Mouse (Mus musculus) bone marrow macrophage, adult 2 months (primary cell): ENCODE measurements around the gene Tmem174.

Experiments
- CTCF ChIP-seq: IDR thresholded peaks from 2 replicates; pipeline ENCODE4 v1.5.1; 2012; ENCODE audit warnings: low read depth, mild to moderate bottlenecking, low read length, moderate library complexity
- POLR2A ChIP-seq: IDR thresholded peaks from 2 replicates; pipeline ENCODE4 v1.6.1; 2012; ENCODE audit warnings: mild to moderate bottlenecking, low read depth, low read length, borderline replicate concordance

DNA sequence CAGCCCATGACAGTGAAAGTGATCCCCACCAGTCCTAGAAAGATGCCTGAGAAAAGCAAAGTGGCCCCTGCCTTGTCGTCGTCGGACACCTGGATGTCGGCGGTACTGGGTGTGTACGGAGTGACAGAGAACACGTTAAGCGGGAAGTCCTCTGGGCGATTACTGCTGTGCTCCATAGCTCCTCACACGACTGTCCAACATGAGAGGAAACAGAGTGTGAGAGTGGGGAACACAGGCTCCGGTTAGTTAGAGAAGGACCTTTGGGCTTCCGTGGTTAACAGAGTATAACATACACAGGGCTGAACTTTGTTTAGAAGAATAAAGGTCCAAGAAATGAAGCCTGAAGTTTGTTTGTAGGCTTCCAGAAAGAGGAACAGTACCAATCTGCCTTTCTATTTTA, at the start of gene Tmem174:
- TF ChIP-seq CTCF = no peak
- TF ChIP-seq POLR2A = no peak
